In the genomic region with DNA sequence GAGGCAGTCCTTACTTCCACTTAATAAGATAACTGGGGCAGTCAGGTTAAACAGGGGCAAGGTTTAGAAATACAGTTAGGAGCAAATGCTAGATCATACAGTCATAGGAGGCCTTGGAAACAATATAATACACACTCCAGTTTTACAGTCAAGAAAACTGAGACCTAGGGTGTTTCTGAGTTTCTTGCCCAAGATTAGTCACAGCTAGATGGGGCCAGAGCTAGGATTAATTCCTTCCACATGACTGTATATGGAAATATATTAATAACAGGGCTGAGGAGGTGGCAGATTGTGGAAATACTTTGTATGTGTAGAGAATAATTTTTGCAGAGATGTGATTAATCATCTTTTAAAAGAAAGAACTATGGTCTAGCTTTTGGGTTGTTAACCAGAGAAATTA, we compare ENCODE assay signal across 24 mouse cellular contexts.
DNase-seq lines count a peak whose midpoint lies in the region; ATAC-seq and TF ChIP-seq lines count a peak whose summit lies in the region.
"Had no signal": no experiment of that assay in that cellular context is flagged by ENCODE, and none has a peak within 500 bp of the region (broad histone marks: within the 10 kb centered on the region; RNA-seq: fewer than 3 reads in every experiment).

No protein-coding gene starts in this region.

- intact Hi-C loops in left cerebral cortex, postnatal 14 days (cut with DNase I), result loop anchor here (5.0 kb wide), 1 partner anchor 218 kb away; a partner anchor contains a TSS

- H3K9ac ChIP-seq in hindbrain, postnatal 0 days (replicated peaks; ENCODE audit: low read length), result no peak overlapping the region
- no peak overlapping the region for H3K9ac ChIP-seq in hindbrain, embryonic 16.5 days (ENCODE audit: low read depth, low read length)
- no peak overlapping the region for H3K9ac ChIP-seq in midbrain, embryonic 11.5 days (ENCODE audit: low read length)
- H3K9ac ChIP-seq in forebrain, embryonic 14.5 days (ENCODE audit: low read length), result no peak overlapping the region
- H3K9ac ChIP-seq: forebrain, embryonic 13.5 days; forebrain, postnatal 0 days; hindbrain, embryonic 13.5 days had no signal

- H3K4me1 ChIP-seq in hindbrain, postnatal 0 days (ENCODE audit: insufficient read depth, low read length), result no peaks in the 10 kb centered on the region
- H3K4me1 ChIP-seq in hindbrain, embryonic 16.5 days (ENCODE audit: control insufficient read depth, insufficient read depth, low read depth, low read length), result peaks cover 7% of the 10 kb centered on the region
- H3K4me1 ChIP-seq in midbrain, embryonic 11.5 days (ENCODE audit: control insufficient read depth, insufficient read depth, low read length), result peaks cover 11% of the 10 kb centered on the region
- H3K4me1 ChIP-seq in midbrain, embryonic 10.5 days, result peaks cover 24% of the 10 kb centered on the region
- H3K4me1 ChIP-seq in forebrain, embryonic 14.5 days (ENCODE audit: control insufficient read depth, insufficient read depth, low read length), result peaks cover 8% of the 10 kb centered on the region

- H3K27me3 ChIP-seq in hindbrain, postnatal 0 days (ENCODE audit: insufficient read depth, low read length), result no peaks in the 10 kb centered on the region
- H3K27me3 ChIP-seq in hindbrain, embryonic 16.5 days (replicated peaks; ENCODE audit: control insufficient read depth, insufficient read depth, low read length), result no peaks in the 10 kb centered on the region
- no peaks in the 10 kb centered on the region for H3K27me3 ChIP-seq in midbrain, embryonic 11.5 days (ENCODE audit: control insufficient read depth, insufficient read depth, low read length)
- H3K27me3 ChIP-seq in midbrain, embryonic 10.5 days (ENCODE audit: low read depth, poor library complexity, severe bottlenecking), result no peaks in the 10 kb centered on the region
- no peaks in the 10 kb centered on the region for H3K27me3 ChIP-seq in forebrain, embryonic 14.5 days (replicated peaks; ENCODE audit: control insufficient read depth, insufficient read depth, low read length)
- H3K27me3 ChIP-seq: CH12.LX; forebrain, embryonic 13.5 days; hindbrain, embryonic 13.5 days had no signal

- no peak for ATAC-seq in hindbrain, postnatal 0 days
- no peak for ATAC-seq in hindbrain, embryonic 16.5 days
- no peak for ATAC-seq in midbrain, embryonic 11.5 days (ENCODE audit: low FRiP score)
- no peak for ATAC-seq in forebrain, embryonic 14.5 days
- ATAC-seq: activated CD4-positive, CD25-positive, alpha-beta regulatory T cell, adult 4 months; forebrain, embryonic 13.5 days; forebrain, postnatal 0 days had no signal

- no peak overlapping the region for H3K4me3 ChIP-seq in hindbrain, postnatal 0 days (ENCODE audit: low read length)
- H3K4me3 ChIP-seq in hindbrain, embryonic 16.5 days (ENCODE audit: low read length), result no peak overlapping the region
- no peak overlapping the region for H3K4me3 ChIP-seq in midbrain, embryonic 11.5 days (ENCODE audit: low read depth, low read length)
- H3K4me3 ChIP-seq in midbrain, embryonic 10.5 days, result no peak overlapping the region
- no peak overlapping the region for H3K4me3 ChIP-seq in forebrain, embryonic 14.5 days (ENCODE audit: low read depth, low read length)
- H3K4me3 ChIP-seq: forebrain, embryonic 13.5 days; gastrocnemius, adult 2 months; hindbrain, embryonic 13.5 days had no signal

- peak; percentile 8 for DNase-seq in hindbrain, postnatal 0 days (ENCODE audit: low spot score)
- DNase-seq in midbrain, embryonic 11.5 days (ENCODE audit: low spot score, missing footprints), result peak; percentile 41
- no peak for DNase-seq in midbrain, embryonic 10.5 days (ENCODE audit: low spot score)
- peak; percentile 69 for DNase-seq in NIH3T3 (ENCODE audit: low read depth)
- peak; percentile 48 for DNase-seq in fibroblast of lung, adult 2 months (ENCODE audit: low read depth)
- no peak for DNase-seq in left cerebral cortex, postnatal 14 days (ENCODE audit: low spot score in 2 of 2)
- DNase-seq in forebrain, embryonic 14.5 days (ENCODE audit: low spot score), result no peak
- DNase-seq: adrenal gland, postnatal 10 days; adrenal gland, postnatal 36 days; B cell, adult 2 months; cerebellum, adult 18-20 months; cerebellum, adult 9-10 months; cerebellum, postnatal 14 days; forebrain, postnatal 0 days; gastrocnemius, adult 2 months; gastrocnemius, postnatal 14 days; heart, adult 11 months had no signal

- no peak overlapping the region for H3K4me2 ChIP-seq in hindbrain, postnatal 0 days (ENCODE audit: low read depth, low read length)
- no peak overlapping the region for H3K4me2 ChIP-seq in hindbrain, embryonic 16.5 days (ENCODE audit: low read length)
- no peak overlapping the region for H3K4me2 ChIP-seq in midbrain, embryonic 11.5 days
- H3K4me2 ChIP-seq in forebrain, embryonic 14.5 days (ENCODE audit: low read length), result no peak overlapping the region
- H3K4me2 ChIP-seq: forebrain, embryonic 13.5 days; heart, embryonic 11.5 days; hindbrain, embryonic 13.5 days had no signal

- 0 out of 2 replicates have a peak, but pooled peaks have one; percentile 14 for TF ChIP-seq CTCF in hindbrain, postnatal 0 days (IDR thresholded peaks at IDR 0.05; ENCODE audit: low read depth)

- no peak overlapping the region for H3K27ac ChIP-seq in hindbrain, postnatal 0 days
- H3K27ac ChIP-seq in hindbrain, embryonic 16.5 days (ENCODE audit: low read depth, low read length), result no peak overlapping the region
- H3K27ac ChIP-seq in midbrain, embryonic 11.5 days (ENCODE audit: low read depth, low read length), result no peak overlapping the region
- no peak overlapping the region for H3K27ac ChIP-seq in midbrain, embryonic 10.5 days (replicated peaks)
- no peak overlapping the region for H3K27ac ChIP-seq in forebrain, embryonic 14.5 days (ENCODE audit: low read depth, low read length)
- H3K27ac ChIP-seq: forebrain, embryonic 13.5 days; gastrocnemius, adult 2 months; hindbrain, embryonic 13.5 days had no signal

- H3K36me3 ChIP-seq in hindbrain, postnatal 0 days (ENCODE audit: insufficient read depth, low read length), result no peaks in the 10 kb centered on the region
- no peaks in the 10 kb centered on the region for H3K36me3 ChIP-seq in hindbrain, embryonic 16.5 days (ENCODE audit: control insufficient read depth, insufficient read depth, low read length)
- no peaks in the 10 kb centered on the region for H3K36me3 ChIP-seq in midbrain, embryonic 11.5 days (ENCODE audit: control insufficient read depth, insufficient read depth, low read length)
- H3K36me3 ChIP-seq in midbrain, embryonic 10.5 days, result no peaks in the 10 kb centered on the region
- H3K36me3 ChIP-seq in forebrain, embryonic 14.5 days (ENCODE audit: control insufficient read depth, insufficient read depth, low read length), result no peaks in the 10 kb centered on the region
- H3K36me3 ChIP-seq: G1E; hindbrain, embryonic 13.5 days had no signal

- H3K9me3 ChIP-seq in hindbrain, postnatal 0 days (ENCODE audit: low read length), result no peaks in the 10 kb centered on the region
- H3K9me3 ChIP-seq in hindbrain, embryonic 16.5 days (ENCODE audit: control insufficient read depth, low read length), result no peaks in the 10 kb centered on the region
- no peaks in the 10 kb centered on the region for H3K9me3 ChIP-seq in midbrain, embryonic 11.5 days (ENCODE audit: control insufficient read depth, low read length)
- H3K9me3 ChIP-seq in midbrain, embryonic 10.5 days (replicated peaks), result no peaks in the 10 kb centered on the region
- no peaks in the 10 kb centered on the region for H3K9me3 ChIP-seq in forebrain, embryonic 14.5 days (replicated peaks; ENCODE audit: control insufficient read depth, low read length)
- H3K9me3 ChIP-seq: forebrain, embryonic 13.5 days; G1E; hindbrain, embryonic 13.5 days had no signal

Comparison
In these comparisons a context has a peak if more than half of its experiments do, and no peak if none do; other contexts are left out.
1. DNase-seq: peak in hindbrain, postnatal 0 days (single experiment), midbrain, embryonic 11.5 days (single experiment), NIH3T3 (single experiment) and fibroblast of lung, adult 2 months (single experiment); none in midbrain, embryonic 10.5 days (single experiment), left cerebral cortex, postnatal 14 days (0 of 2) and forebrain, embryonic 14.5 days (single experiment).